Mouse (Mus musculus): ENCODE data around the gene Prps1l3. TPM values are rescaled to one million over a fixed set of nuclear protein-coding genes. Genes with fewer than 3 reads are reported as not detected.
A peak's percentile ranks its signal among the peaks of the same experiment; 100 is the strongest.

The Prps1l3 gene
- polyA plus RNA-seq (2014; fragmentation: Nextera tagmentation; extraction: Ambion mirVana) = 69.1 and 73.0 TPM in 2 replicates

DNA sequence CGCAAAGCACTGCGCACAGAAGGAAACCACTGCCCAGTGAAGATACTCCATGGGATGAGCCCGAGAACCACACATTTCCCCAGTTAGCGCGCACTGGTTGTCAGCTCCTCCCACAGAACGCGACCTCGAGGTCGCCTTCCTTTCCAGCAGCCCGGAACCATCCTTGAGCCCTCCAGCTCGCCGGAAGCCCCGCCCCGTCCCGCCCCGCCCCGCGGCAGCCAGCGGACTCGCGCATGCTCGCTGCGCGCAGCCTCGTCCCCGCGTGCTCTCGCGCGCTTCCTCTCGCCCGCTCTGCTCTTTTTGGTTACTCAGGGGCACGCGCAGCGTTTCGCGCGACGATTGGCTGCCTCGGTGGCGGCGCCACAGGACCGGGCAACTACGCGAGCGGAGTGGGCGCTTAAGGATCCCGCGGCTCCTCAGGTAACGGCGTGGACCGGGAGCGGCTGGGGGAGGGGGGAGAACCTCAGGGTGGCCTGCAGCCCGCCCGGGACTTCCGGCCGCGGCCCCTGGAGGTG lies at the start of gene Prps1l3, which contains the start of gene Mipol1:
TSS of gene Prps1l3 (plus strand) at position 221 of the 515 bp plus-strand sequence.
TSS of gene Mipol1 (plus strand) at position 236 of the 515 bp plus-strand sequence.
- WGBS = 2% methylated on average over 57 of the region's 58 CpGs
- Histone ChIP-seq H3K9me3 (ENCODE audit: control insufficient read depth, low read length) (no peaks in the 10 kb centered on the region), H3K9ac (ENCODE audit: low read length) (peak within 1 kb of the TSS; percentile 87), H3K4me3 (ENCODE audit: low read depth, low read length) (peak within 1 kb of the TSS; percentile 76), H3K4me2 (ENCODE audit: low read length) (peak within 1 kb of the TSS; percentile 56), H3K27me3 (replicated peaks; ENCODE audit: control insufficient read depth, insufficient read depth, low read length) (no peaks in the 10 kb centered on the region), H3K27ac (ENCODE audit: low read depth) (peak within 1 kb of the TSS; percentile 91), H3K4me1 (replicated peaks; ENCODE audit: control insufficient read depth, insufficient read depth, low read length) (peaks cover 5% of the 10 kb centered on the region; the same call in 1 of the 2 replicates), H3K36me3 (ENCODE audit: control insufficient read depth, insufficient read depth, low read length) (peaks cover 4% of the 10 kb centered on the region)
- DNase-seq (ENCODE audit: low spot score) = peak; percentile 94
- ATAC-seq (replicated peaks; ENCODE audit: low FRiP score, low TSS enrichment, low read depth) = peak; percentile 96

DNA sequence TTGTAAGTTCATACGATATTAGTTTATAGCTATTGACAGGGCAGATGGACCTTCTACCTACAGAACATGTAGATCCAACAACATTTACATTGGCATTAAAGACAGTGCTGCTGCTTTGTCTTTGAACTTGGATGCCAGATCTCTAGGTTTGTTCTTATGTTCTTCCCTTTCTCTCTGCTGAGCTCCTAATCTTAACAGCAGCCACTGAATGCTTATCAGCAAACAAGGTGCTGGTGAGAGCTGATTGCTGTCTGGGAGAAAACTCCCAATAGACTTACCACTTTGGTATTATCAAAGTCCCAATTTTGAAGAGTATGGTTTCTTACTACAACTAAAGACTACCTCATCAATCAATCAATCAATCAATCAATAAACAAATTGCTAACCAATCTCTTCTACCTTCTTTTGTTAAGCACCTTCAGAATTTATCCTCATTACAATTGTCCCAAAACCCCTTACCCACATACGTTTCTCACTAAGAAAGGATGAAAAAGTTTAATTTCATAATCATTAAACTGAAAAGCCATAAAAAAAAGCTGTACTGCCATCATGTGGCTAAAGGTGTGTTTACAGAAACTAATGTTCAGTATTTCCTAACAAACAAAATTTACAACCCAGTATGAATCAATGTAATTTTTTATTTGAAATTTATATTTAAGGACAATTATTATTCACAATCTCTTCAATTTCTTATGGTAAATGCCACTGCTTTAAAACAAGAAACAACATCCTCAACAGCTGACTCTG lies 45.6 kb upstream of the Prps1l3 start:
- Histone ChIP-seq H3K9ac (ENCODE audit: low read length) (no peak overlapping the region), H3K27me3 (replicated peaks; ENCODE audit: control insufficient read depth, insufficient read depth, low read length) (peaks cover 4% of the 10 kb centered on the region; the same call in 1 of the 2 replicates), H3K27ac (ENCODE audit: low read depth) (no peak overlapping the region), H3K4me2 (ENCODE audit: low read length) (no peak overlapping the region), H3K9me3 (ENCODE audit: control insufficient read depth, low read length) (no peaks in the 10 kb centered on the region), H3K4me3 (ENCODE audit: low read depth, low read length) (no peak overlapping the region), H3K36me3 (ENCODE audit: control insufficient read depth, insufficient read depth, low read length) (no peaks in the 10 kb centered on the region), H3K4me1 (replicated peaks; ENCODE audit: control insufficient read depth, insufficient read depth, low read length) (no peaks in the 10 kb centered on the region)
- DNase-seq (ENCODE audit: low spot score) = no peak
- no peak for ATAC-seq (replicated peaks; ENCODE audit: low FRiP score, low TSS enrichment, low read depth)
- 61% methylated on average over 2 of the region's 2 CpGs for WGBS

DNA sequence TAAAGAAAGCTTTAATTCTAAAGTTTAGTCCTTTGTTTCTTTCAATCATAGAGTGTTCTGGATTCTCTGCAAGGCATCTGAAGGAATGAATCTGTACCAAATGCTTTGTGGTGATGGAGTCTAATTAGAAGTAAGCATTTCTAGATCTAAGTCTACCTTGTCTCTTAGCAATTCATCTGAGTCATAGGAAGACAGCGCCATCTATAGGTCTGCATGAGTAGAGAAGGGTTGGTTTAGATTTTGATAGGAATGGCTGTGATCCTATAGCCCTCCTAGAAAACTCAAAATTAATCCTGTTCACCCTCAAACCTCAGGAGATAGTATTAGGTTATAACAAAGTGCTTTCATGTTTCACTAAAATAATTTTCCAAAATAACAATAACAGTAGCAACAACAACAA lies 44.7 kb upstream of the Prps1l3 start:
- H3K27me3 ChIP-seq (replicated peaks; ENCODE audit: control insufficient read depth, insufficient read depth, low read length) = peaks cover 4% of the 10 kb centered on the region; the same call in 1 of the 2 replicates
- 2% methylated on average over 1 of the region's 1 CpGs for WGBS
- ATAC-seq (replicated peaks; ENCODE audit: low FRiP score, low TSS enrichment, low read depth) = no peak
- no peak for DNase-seq (ENCODE audit: low spot score)
- H3K27ac ChIP-seq (ENCODE audit: low read depth) = no peak overlapping the region
- no peak overlapping the region for H3K4me3 ChIP-seq (ENCODE audit: low read depth, low read length)
- H3K9ac ChIP-seq (ENCODE audit: low read length) = no peak overlapping the region
- no peaks in the 10 kb centered on the region for H3K4me1 ChIP-seq (replicated peaks; ENCODE audit: control insufficient read depth, insufficient read depth, low read length)
- no peak overlapping the region for H3K4me2 ChIP-seq (ENCODE audit: low read length)
- no peaks in the 10 kb centered on the region for H3K9me3 ChIP-seq (ENCODE audit: control insufficient read depth, low read length)
- H3K36me3 ChIP-seq (ENCODE audit: control insufficient read depth, insufficient read depth, low read length) = no peaks in the 10 kb centered on the region

DNA sequence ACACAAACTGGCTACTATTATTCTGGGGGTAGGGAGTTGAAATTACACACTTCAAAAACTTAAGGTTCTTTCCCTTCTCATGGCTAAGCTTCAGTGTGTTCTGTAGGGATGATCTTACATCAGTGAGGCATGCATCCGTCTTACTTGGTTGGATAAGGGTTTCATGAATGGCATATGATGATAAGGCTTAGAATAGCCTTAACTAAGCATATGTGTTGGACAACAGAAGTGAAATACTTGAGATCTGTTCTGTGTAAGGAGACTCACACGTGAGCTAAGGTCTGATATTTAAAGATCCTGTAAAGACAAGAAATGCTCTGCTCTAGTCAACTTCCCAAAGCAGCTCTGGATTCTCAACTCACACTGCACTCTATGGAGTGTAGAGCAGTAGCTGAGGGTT lies 44.1 kb upstream of the Prps1l3 start:
- H3K4me1 ChIP-seq (replicated peaks; ENCODE audit: control insufficient read depth, insufficient read depth, low read length) = no peaks in the 10 kb centered on the region
- no peaks in the 10 kb centered on the region for H3K36me3 ChIP-seq (ENCODE audit: control insufficient read depth, insufficient read depth, low read length)
- H3K9me3 ChIP-seq (ENCODE audit: control insufficient read depth, low read length) = no peaks in the 10 kb centered on the region
- no peak overlapping the region for H3K27ac ChIP-seq (ENCODE audit: low read depth)
- no peak overlapping the region for H3K4me3 ChIP-seq (ENCODE audit: low read depth, low read length)
- DNase-seq (ENCODE audit: low spot score) (no peak), ATAC-seq (replicated peaks; ENCODE audit: low FRiP score, low TSS enrichment, low read depth) (no peak)
- no peak overlapping the region for H3K9ac ChIP-seq (ENCODE audit: low read length)
- H3K4me2 ChIP-seq (ENCODE audit: low read length) = no peak overlapping the region
- H3K27me3 ChIP-seq (replicated peaks; ENCODE audit: control insufficient read depth, insufficient read depth, low read length) = peaks cover 4% of the 10 kb centered on the region; the same call in 1 of the 2 replicates
- 79% methylated on average over 2 of the region's 2 CpGs for WGBS

DNA sequence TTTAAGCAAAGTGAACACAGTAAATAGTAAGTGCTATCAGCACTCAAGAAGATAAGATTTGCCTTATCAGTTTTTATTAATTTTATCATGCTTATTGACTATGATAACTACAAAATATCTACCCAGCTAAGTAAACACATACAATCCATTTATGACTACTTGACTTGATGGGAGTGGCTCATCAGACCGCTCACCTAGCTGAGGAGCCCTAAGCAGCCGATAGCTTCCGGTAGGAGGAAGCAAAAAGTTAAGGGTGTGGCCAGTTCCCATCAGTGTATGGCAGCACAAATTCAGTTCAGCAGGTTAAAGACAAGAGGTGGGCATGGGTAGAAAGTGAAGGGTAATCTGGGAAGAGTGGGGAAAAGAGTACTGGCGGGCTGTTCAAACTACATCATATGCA lies 43.2 kb upstream of the Prps1l3 start:
- peaks cover 4% of the 10 kb centered on the region; the same call in 1 of the 2 replicates for H3K27me3 ChIP-seq (replicated peaks; ENCODE audit: control insufficient read depth, insufficient read depth, low read length)
- DNase-seq (ENCODE audit: low spot score) = no peak
- H3K27ac ChIP-seq (ENCODE audit: low read depth) = no peak overlapping the region
- 66% methylated on average over 4 of the region's 4 CpGs for WGBS
- H3K4me2 ChIP-seq (ENCODE audit: low read length) = no peak overlapping the region
- ATAC-seq (replicated peaks; ENCODE audit: low FRiP score, low TSS enrichment, low read depth) = 0 out of 2 replicates have a peak, but pooled peaks have one; percentile 60
- no peaks in the 10 kb centered on the region for H3K36me3 ChIP-seq (ENCODE audit: control insufficient read depth, insufficient read depth, low read length)
- no peaks in the 10 kb centered on the region for H3K4me1 ChIP-seq (replicated peaks; ENCODE audit: control insufficient read depth, insufficient read depth, low read length)
- H3K9me3 ChIP-seq (ENCODE audit: control insufficient read depth, low read length) = no peaks in the 10 kb centered on the region
- no peak overlapping the region for H3K9ac ChIP-seq (ENCODE audit: low read length)
- no peak overlapping the region for H3K4me3 ChIP-seq (ENCODE audit: low read depth, low read length)

DNA sequence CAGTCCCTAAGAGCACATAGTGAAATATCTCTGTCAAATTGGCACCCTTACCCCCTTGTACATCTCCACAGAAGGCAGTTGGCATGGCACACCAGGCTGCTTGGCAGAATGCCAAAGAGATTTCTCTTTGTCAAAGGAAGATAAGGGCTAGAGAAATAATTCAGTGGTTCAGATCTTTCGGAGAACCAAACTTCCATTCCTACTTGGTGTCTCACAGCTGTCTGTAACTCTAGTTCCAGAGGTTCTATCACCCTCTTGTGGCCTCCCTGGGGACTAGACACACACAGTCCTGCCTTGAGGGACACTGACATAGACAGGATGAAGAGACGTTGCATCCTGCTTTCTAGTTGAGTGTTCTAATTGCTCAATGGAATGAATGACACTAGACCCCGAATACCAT lies 35.6 kb upstream of the Prps1l3 start:
- H3K4me1 ChIP-seq (replicated peaks; ENCODE audit: control insufficient read depth, insufficient read depth, low read length) = no peaks in the 10 kb centered on the region
- no peak overlapping the region for H3K27ac ChIP-seq (ENCODE audit: low read depth)
- 35% methylated on average over 3 of the region's 3 CpGs for WGBS
- no peaks in the 10 kb centered on the region for H3K36me3 ChIP-seq (ENCODE audit: control insufficient read depth, insufficient read depth, low read length)
- no peak overlapping the region for H3K4me3 ChIP-seq (ENCODE audit: low read depth, low read length)
- H3K9ac ChIP-seq (ENCODE audit: low read length) = no peak overlapping the region
- H3K27me3 ChIP-seq (replicated peaks; ENCODE audit: control insufficient read depth, insufficient read depth, low read length) = peaks cover 18% of the 10 kb centered on the region; the same call in 1 of the 2 replicates
- DNase-seq (ENCODE audit: low spot score) (no peak), ATAC-seq (replicated peaks; ENCODE audit: low FRiP score, low TSS enrichment, low read depth) (no peak)
- H3K4me2 ChIP-seq (ENCODE audit: low read length) = no peak overlapping the region
- no peaks in the 10 kb centered on the region for H3K9me3 ChIP-seq (ENCODE audit: control insufficient read depth, low read length)

DNA sequence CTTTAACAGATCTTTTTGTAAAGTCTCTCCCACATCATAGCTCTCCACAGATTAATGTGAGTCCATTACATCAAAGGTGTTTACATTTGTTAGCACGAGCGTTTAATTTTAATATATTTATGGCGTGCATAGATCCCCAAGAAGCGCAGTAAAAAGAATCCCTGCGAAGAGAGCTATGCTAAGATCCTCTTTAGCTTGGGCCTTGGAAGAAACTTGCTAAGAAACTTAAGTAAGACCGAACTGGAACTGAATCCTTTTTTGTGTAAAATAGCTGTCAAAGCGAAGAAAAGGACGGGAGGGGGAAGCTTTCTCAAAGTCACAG lies 34.0 kb upstream of the Prps1l3 start:
- peaks cover 18% of the 10 kb centered on the region; the same call in 1 of the 2 replicates for H3K27me3 ChIP-seq (replicated peaks; ENCODE audit: control insufficient read depth, insufficient read depth, low read length)
- no peaks in the 10 kb centered on the region for H3K4me1 ChIP-seq (replicated peaks; ENCODE audit: control insufficient read depth, insufficient read depth, low read length)
- H3K9ac ChIP-seq (ENCODE audit: low read length) = no peak overlapping the region
- peak overlapping the region; percentile 50 for H3K4me3 ChIP-seq (ENCODE audit: low read depth, low read length)
- no peak for ATAC-seq (replicated peaks; ENCODE audit: low FRiP score, low TSS enrichment, low read depth)
- WGBS = 11% methylated on average over 8 of the region's 8 CpGs
- no peaks in the 10 kb centered on the region for H3K9me3 ChIP-seq (ENCODE audit: control insufficient read depth, low read length)
- peak overlapping the region; percentile 83 for H3K4me2 ChIP-seq (ENCODE audit: low read length)
- DNase-seq (ENCODE audit: low spot score) = no peak
- no peak overlapping the region for H3K27ac ChIP-seq (ENCODE audit: low read depth)
- H3K36me3 ChIP-seq (ENCODE audit: control insufficient read depth, insufficient read depth, low read length) = no peaks in the 10 kb centered on the region

DNA sequence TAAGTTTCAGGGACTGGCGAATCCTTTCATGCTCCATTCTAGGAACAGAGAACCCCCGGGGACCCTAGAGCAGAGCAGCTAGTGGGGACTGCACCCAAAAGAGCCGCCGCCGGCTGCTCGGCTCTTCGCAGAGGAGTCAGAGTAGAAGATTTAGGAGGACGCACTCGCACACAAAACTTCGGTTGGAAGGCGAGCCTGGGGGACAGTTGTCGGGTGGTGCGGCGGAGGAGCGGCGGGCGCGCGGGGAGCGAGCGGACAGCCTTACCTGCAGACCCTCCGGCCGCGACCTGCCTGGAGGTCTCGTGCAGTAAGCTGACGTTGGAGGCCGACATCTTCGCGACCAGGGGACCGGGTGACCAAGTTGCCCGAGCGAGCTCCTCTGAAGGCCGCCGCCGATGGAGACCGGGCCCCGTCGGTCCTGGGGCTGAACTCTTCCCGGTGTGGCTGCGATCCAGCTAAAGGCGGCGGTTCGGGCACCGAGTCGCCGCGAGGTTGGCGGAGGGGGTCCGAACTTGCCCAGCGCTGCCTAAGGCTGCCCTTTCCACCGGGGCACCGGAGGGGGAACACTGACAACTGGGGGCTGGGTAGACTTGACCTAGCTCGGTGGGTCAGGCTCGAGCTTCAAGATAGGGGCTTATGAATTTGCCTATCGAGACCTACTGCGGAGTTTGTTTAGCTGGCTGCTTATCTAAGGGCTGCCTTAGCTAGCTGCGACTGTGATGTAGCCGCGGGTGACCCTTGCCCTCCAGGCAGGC lies 33.4 kb upstream of the Prps1l3 start:
- H3K4me1 ChIP-seq (replicated peaks; ENCODE audit: control insufficient read depth, insufficient read depth, low read length) = no peaks in the 10 kb centered on the region
- H3K4me3 ChIP-seq (ENCODE audit: low read depth, low read length) = peak overlapping the region; percentile 50
- DNase-seq (ENCODE audit: low spot score) = peak; percentile 79
- no peak overlapping the region for H3K27ac ChIP-seq (ENCODE audit: low read depth)
- H3K4me2 ChIP-seq (ENCODE audit: low read length) = peak overlapping the region; percentile 83
- H3K9me3 ChIP-seq (ENCODE audit: control insufficient read depth, low read length) = no peaks in the 10 kb centered on the region
- H3K36me3 ChIP-seq (ENCODE audit: control insufficient read depth, insufficient read depth, low read length) = no peaks in the 10 kb centered on the region
- peak; percentile 47; the same call in 1 of the 2 replicates for ATAC-seq (replicated peaks; ENCODE audit: low FRiP score, low TSS enrichment, low read depth)
- H3K27me3 ChIP-seq (replicated peaks; ENCODE audit: control insufficient read depth, insufficient read depth, low read length) = peaks cover 18% of the 10 kb centered on the region; the same call in 1 of the 2 replicates
- 1% methylated on average over 59 of the region's 59 CpGs for WGBS
- peak overlapping the region; percentile 39 for H3K9ac ChIP-seq (ENCODE audit: low read length)

Data from intestine, embryonic 14.5 days (tissue).